Mouse (Mus musculus): ENCODE data around the gene Gamt. TPM values are rescaled to one million over a fixed set of nuclear protein-coding genes. Genes with fewer than 3 reads are reported as not detected.
"Not testable (repeated sequence)": the region's sequence is repeated elsewhere in the genome, so short reads cannot be mapped to it uniquely, and the experiment has no call there.

Gamt gene
- polyA plus RNA-seq, 1 experiment from 2014 or later: 28.1 TPM

DNA sequence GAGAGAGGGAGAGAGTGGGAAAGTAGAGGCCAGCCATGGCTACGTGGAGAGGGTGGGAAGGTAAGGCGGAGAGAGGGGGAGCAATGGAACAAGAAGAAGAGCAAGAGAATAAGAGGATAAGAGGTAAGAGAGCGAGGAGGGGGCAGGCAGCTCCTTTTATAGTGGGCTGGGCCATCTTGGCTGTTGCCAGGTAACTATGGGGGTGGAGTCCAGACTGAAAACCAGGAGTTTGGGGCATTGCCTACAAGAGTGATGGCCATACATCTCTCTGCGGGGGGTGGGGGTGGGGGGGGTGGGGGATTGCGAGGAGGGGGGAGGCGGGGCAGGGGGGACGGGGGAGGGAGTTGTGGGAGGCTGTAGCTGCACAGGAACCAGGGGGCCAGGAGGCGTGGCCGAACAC lies 40.1 kb downstream of the Gamt start:
- ATAC-seq (ENCODE audit: low FRiP score, low read depth): no peak
- 38% methylated on average over 7 of the region's 9 CpGs for WGBS
- no peaks in the 10 kb centered on the region for H3K9me3 ChIP-seq
- H3K4me1 ChIP-seq: peaks cover 15% of the 10 kb centered on the region
- H3K4me3 ChIP-seq: no peak overlapping the region
- H3K36me3 ChIP-seq: no peaks in the 10 kb centered on the region
- 0 out of 2 replicates have a peak, but pooled peaks cover 5% of the 10 kb centered on the region for H3K27me3 ChIP-seq
- H3K9ac ChIP-seq (replicated peaks): no peak overlapping the region
- no peak overlapping the region for H3K4me2 ChIP-seq (replicated peaks)
- H3K27ac ChIP-seq (replicated peaks): no peak overlapping the region

DNA sequence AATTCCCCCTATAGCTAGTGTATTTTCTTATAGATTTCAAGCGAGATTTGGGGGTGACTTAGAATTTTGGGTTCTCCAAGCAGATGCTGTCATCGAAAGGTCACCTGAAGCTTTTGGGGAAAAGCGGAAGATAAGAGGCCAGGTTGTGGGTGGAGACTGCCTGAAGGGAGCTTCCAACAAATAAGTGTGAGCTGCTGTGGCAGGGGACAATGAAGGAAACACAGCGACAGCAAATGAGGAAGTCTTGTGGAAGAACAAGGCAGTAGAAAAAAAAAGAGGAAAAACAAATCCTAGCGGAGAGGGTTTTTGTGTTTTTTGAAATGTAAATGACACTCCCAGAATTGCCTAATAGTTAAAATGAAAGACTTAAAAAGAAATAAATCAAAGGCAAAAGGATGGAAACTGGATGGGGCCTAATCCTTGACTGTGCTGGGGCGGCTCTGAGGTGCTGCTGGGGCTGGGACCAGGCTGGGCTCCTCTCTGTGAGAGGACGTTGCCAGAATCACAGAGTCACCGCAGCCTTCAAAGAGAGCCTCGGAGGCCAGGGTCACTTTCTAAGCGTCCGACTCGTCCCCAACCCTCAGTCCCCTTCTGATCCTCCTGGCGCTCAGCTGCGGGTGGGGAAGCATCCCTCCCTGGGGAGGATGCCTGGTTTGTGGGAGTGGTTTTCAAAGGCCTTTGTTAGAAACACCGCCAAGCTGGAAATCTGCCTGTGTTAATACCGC lies 45.6 kb downstream of the Gamt start:
- Histone ChIP-seq H3K36me3 (no peaks in the 10 kb centered on the region), H3K27ac (replicated peaks) (peak overlapping the region; percentile 80), H3K27me3 (no peaks in the 10 kb centered on the region), H3K9me3 (no peaks in the 10 kb centered on the region), H3K4me2 (replicated peaks) (no peak overlapping the region; the same call in 1 of the 2 replicates), H3K4me1 (peaks cover 17% of the 10 kb centered on the region), H3K4me3 (no peak overlapping the region), H3K9ac (replicated peaks) (peak overlapping the region; percentile 41; the same call in 1 of the 2 replicates)
- ATAC-seq (ENCODE audit: low FRiP score, low read depth): peak; percentile 71; the same call in 1 of the 2 replicates
- 10% methylated on average over 16 of the region's 16 CpGs for WGBS

DNA sequence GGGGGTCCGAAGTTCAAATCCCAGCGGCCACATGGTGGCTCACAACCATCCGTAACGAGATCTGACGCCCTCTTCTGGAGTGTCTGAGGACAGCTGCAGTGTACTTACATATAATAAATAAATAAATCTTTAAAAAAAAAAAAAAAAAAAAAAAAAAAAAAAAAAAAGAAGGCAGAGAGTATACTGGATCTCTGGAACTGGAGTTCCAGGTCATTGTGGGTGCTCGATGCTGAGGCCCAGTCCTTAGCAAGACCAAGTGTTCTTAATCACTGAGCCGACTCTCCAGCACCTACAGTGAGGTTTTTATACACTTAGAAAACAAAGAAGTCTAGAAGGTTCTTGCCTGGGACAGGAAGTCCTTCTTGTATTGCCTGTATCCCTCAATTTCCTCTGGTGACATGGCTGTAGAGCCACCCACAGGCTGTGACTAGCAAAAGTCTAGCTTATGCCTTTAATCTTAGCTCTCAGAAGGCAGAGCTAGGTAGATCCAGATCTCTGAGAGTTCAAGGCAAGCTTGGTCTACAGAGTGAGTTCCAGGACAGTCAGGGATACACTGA lies 49.2 kb downstream of the Gamt start:
- H3K9ac ChIP-seq (replicated peaks); H3K27me3 ChIP-seq; H3K36me3 ChIP-seq; H3K4me2 ChIP-seq (replicated peaks); H3K4me3 ChIP-seq; H3K27ac ChIP-seq (replicated peaks); ATAC-seq (ENCODE audit: low FRiP score, low read depth); H3K9me3 ChIP-seq: not testable (repeated sequence)
- peaks cover 43% of the 10 kb centered on the region for H3K4me1 ChIP-seq
- 75% methylated on average over 7 of the region's 7 CpGs for WGBS

GRCm38 (mm10) chr10:80208841-80209371 lies 51.9 kb downstream of the Gamt start:
- Histone ChIP-seq H3K4me2 (replicated peaks) (peak overlapping the region; percentile 52), H3K4me3 (peak overlapping the region; percentile 36), H3K36me3 (no peaks in the 10 kb centered on the region), H3K4me1 (peaks cover 36% of the 10 kb centered on the region), H3K27ac (replicated peaks) (peak overlapping the region; percentile 92), H3K9ac (replicated peaks) (peak overlapping the region; percentile 62), H3K27me3 (peaks cover 12% of the 10 kb centered on the region), H3K9me3 (no peaks in the 10 kb centered on the region)
- ATAC-seq (ENCODE audit: low FRiP score, low read depth): peak; percentile 39
- WGBS: 3% methylated on average over 24 of the region's 24 CpGs

GRCm38 (mm10) chr10:80208248-80208647 lies 52.6 kb downstream of the Gamt start:
- no peaks in the 10 kb centered on the region for H3K36me3 ChIP-seq
- H3K4me3 ChIP-seq: peak overlapping the region; percentile 36
- H3K4me2 ChIP-seq (replicated peaks): peak overlapping the region; percentile 52
- peaks cover 12% of the 10 kb centered on the region for H3K27me3 ChIP-seq
- peak overlapping the region; percentile 62 for H3K9ac ChIP-seq (replicated peaks)
- H3K4me1 ChIP-seq: peaks cover 39% of the 10 kb centered on the region
- H3K27ac ChIP-seq (replicated peaks): peak overlapping the region; percentile 92
- ATAC-seq (ENCODE audit: low FRiP score, low read depth): no peak
- no peaks in the 10 kb centered on the region for H3K9me3 ChIP-seq
- 61% methylated on average over 4 of the region's 4 CpGs for WGBS

Small RNA genes lying within 50 kb of the gene (microRNA-seq; reads per million reads assigned to microRNA genes)
- gene Mir6911: 0.93 reads per million

Other genes starting within 250 kb of the Gamt start
- gene Arhgap45, start 244.4 kb downstream of the Gamt start, polyA plus RNA-seq (2016; fragmentation: Nextera tagmentation; extraction: Ambion mirVana): 4.5 and 5.6 TPM in 2 replicates
- 172 and 173 TPM in 2 replicates for gene Polr2e, start 221.2 kb downstream of the Gamt start, polyA plus RNA-seq (2016; fragmentation: Nextera tagmentation; extraction: Ambion mirVana)
- gene Gpx4, start 213.8 kb downstream of the Gamt start, polyA plus RNA-seq (2016; fragmentation: Nextera tagmentation; extraction: Ambion mirVana): 483 and 524 TPM in 2 replicates
- gene Sbno2, start 155.4 kb downstream of the Gamt start, polyA plus RNA-seq (2016; fragmentation: Nextera tagmentation; extraction: Ambion mirVana): 14.7 and 15.7 TPM in 2 replicates
- 16.7 and 20.3 TPM in 2 replicates for gene Stk11, start 145.2 kb downstream of the Gamt start, polyA plus RNA-seq (2016; fragmentation: Nextera tagmentation; extraction: Ambion mirVana)
- 379 and 384 TPM in 2 replicates for gene Atp5d, start 122.4 kb downstream of the Gamt start, polyA plus RNA-seq (2016; fragmentation: Nextera tagmentation; extraction: Ambion mirVana)
- gene Cbarp, start 120.2 kb downstream of the Gamt start, polyA plus RNA-seq (2016; fragmentation: Nextera tagmentation; extraction: Ambion mirVana): 19.3 and 20.0 TPM in 2 replicates
- gene Midn, start 112.7 kb downstream of the Gamt start, polyA plus RNA-seq (2016; fragmentation: Nextera tagmentation; extraction: Ambion mirVana): 41.7 and 46.4 TPM in 2 replicates
- 227 and 233 TPM in 2 replicates for gene Cirbp, start 95.0 kb downstream of the Gamt start, polyA plus RNA-seq (2016; fragmentation: Nextera tagmentation; extraction: Ambion mirVana)
- 12.9 and 13.6 TPM in 2 replicates for gene 1600002K03Rik, start 88.1 kb downstream of the Gamt start, polyA plus RNA-seq (2016; fragmentation: Nextera tagmentation; extraction: Ambion mirVana)
- gene Efna2, start 81.5 kb downstream of the Gamt start, polyA plus RNA-seq (2016; fragmentation: Nextera tagmentation; extraction: Ambion mirVana): 114 and 127 TPM in 2 replicates
- 151 and 195 TPM in 2 replicates for gene Mum1, start 34.6 kb downstream of the Gamt start, polyA plus RNA-seq (2016; fragmentation: Nextera tagmentation; extraction: Ambion mirVana)
- 205 and 213 TPM in 2 replicates for gene Ndufs7, start 11.9 kb downstream of the Gamt start, polyA plus RNA-seq (2016; fragmentation: Nextera tagmentation; extraction: Ambion mirVana)
- gene Dazap1, start 474 bp upstream of the Gamt start, polyA plus RNA-seq (2016; fragmentation: Nextera tagmentation; extraction: Ambion mirVana): 61.2 and 71.3 TPM in 2 replicates
- gene Rps15, start 31.4 kb upstream of the Gamt start, polyA plus RNA-seq (2016; fragmentation: Nextera tagmentation; extraction: Ambion mirVana): 671 and 694 TPM in 2 replicates
- gene Apc2, start 35.0 kb upstream of the Gamt start, polyA plus RNA-seq (2016; fragmentation: Nextera tagmentation; extraction: Ambion mirVana): 181 and 193 TPM in 2 replicates
- gene 2310011J03Rik, start 59.5 kb upstream of the Gamt start, polyA plus RNA-seq (2016; fragmentation: Nextera tagmentation; extraction: Ambion mirVana): 36.2 and 44.5 TPM in 2 replicates
- gene Pcsk4, start 68.5 kb upstream of the Gamt start, polyA plus RNA-seq (2016; fragmentation: Nextera tagmentation; extraction: Ambion mirVana): 2.4 and 3.7 TPM in 2 replicates
- gene Reep6, start 68.9 kb upstream of the Gamt start, polyA plus RNA-seq (2016; fragmentation: Nextera tagmentation; extraction: Ambion mirVana): 3.1 and 4.3 TPM in 2 replicates
- 0.38 and 0.79 TPM in 2 replicates for gene Adamtsl5, start 87.4 kb upstream of the Gamt start, polyA plus RNA-seq (2016; fragmentation: Nextera tagmentation; extraction: Ambion mirVana)
- 0.31 and 0.52 TPM in 2 replicates for gene Plk5, start 95.4 kb upstream of the Gamt start, polyA plus RNA-seq (2016; fragmentation: Nextera tagmentation; extraction: Ambion mirVana)
- gene Mex3d, start 126.6 kb upstream of the Gamt start, polyA plus RNA-seq (2016; fragmentation: Nextera tagmentation; extraction: Ambion mirVana): 18.4 and 19.7 TPM in 2 replicates
- 288 and 314 TPM in 2 replicates for gene Mbd3, start 138.5 kb upstream of the Gamt start, polyA plus RNA-seq (2016; fragmentation: Nextera tagmentation; extraction: Ambion mirVana)
- 398 and 414 TPM in 2 replicates for gene Uqcr11, start 145.8 kb upstream of the Gamt start, polyA plus RNA-seq (2016; fragmentation: Nextera tagmentation; extraction: Ambion mirVana)
- 185 and 191 TPM in 2 replicates for gene Tcf3, start 172.6 kb upstream of the Gamt start, polyA plus RNA-seq (2016; fragmentation: Nextera tagmentation; extraction: Ambion mirVana)
- 2.8 and 3.2 TPM in 2 replicates for gene Onecut3, start 233.8 kb upstream of the Gamt start, polyA plus RNA-seq (2016; fragmentation: Nextera tagmentation; extraction: Ambion mirVana)

Measured in midbrain, embryonic 12.5 days (tissue).